14 mouse cellular contexts compared by ENCODE assay signal in genomic region chr1:151974887-151975286, GRCm38 (mm10).
DNase-seq lines count a peak whose midpoint lies in the region; ATAC-seq and TF ChIP-seq lines count a peak whose summit lies in the region.
"Had no signal": no experiment of that assay in that cellular context is flagged by ENCODE, and none has a peak within 500 bp of the region (broad histone marks: within the 10 kb centered on the region; RNA-seq: fewer than 3 reads in every experiment).

No protein-coding gene starts in this region.

- H3K9ac ChIP-seq in stomach, embryonic 16.5 days (ENCODE audit: low read length): no peak overlapping the region
- H3K9ac ChIP-seq in stomach, postnatal 0 days (ENCODE audit: low read length): no peak overlapping the region
- H3K9ac ChIP-seq in heart, embryonic 14.5 days (ENCODE audit: low read length): no peak overlapping the region
- H3K9ac ChIP-seq: forebrain, postnatal 0 days; lung, embryonic 14.5 days; midbrain, embryonic 13.5 days had no signal

- no peak overlapping the region for H3K4me3 ChIP-seq in kidney, adult 2 months (ENCODE audit: insufficient read depth, low read depth, low read length)
- no peak overlapping the region for H3K4me3 ChIP-seq in stomach, embryonic 16.5 days (replicated peaks; ENCODE audit: low read length)
- H3K4me3 ChIP-seq in stomach, postnatal 0 days (ENCODE audit: low read depth, low read length): no peak overlapping the region
- H3K4me3 ChIP-seq in heart, embryonic 14.5 days (ENCODE audit: control insufficient read depth in 1 of 2, insufficient read depth in 1 of 2, low read depth in 1 of 2, low read length in 2 of 2): no peak overlapping the region
- H3K4me3 ChIP-seq: midbrain, embryonic 13.5 days had no signal

- no peaks in the 10 kb centered on the region for H3K27me3 ChIP-seq in kidney, adult 2 months (replicated peaks; ENCODE audit: control insufficient read depth, insufficient read depth, low read length)
- H3K27me3 ChIP-seq in stomach, embryonic 16.5 days (ENCODE audit: control insufficient read depth, insufficient read depth, low read length): no peaks in the 10 kb centered on the region
- no peaks in the 10 kb centered on the region for H3K27me3 ChIP-seq in stomach, postnatal 0 days (ENCODE audit: control insufficient read depth, insufficient read depth, low read length)
- H3K27me3 ChIP-seq in heart, embryonic 14.5 days (ENCODE audit: control insufficient read depth, insufficient read depth, low read length): no peaks in the 10 kb centered on the region
- H3K27me3 ChIP-seq: midbrain, embryonic 13.5 days had no signal

- no peak for TF ChIP-seq CTCF in kidney, adult 2 months (conservative IDR thresholded peaks at IDR 0.05; ENCODE audit: insufficient read depth, insufficient read length, low read depth, low read length)
- TF ChIP-seq CTCF in stomach, postnatal 0 days (IDR thresholded peaks at IDR 0.05; ENCODE audit: low read depth): no peak

- H3K4me2 ChIP-seq in stomach, embryonic 16.5 days (ENCODE audit: low read depth, low read length): no peak overlapping the region
- no peak overlapping the region for H3K4me2 ChIP-seq in stomach, postnatal 0 days (replicated peaks; ENCODE audit: low read depth)
- peak overlapping the region; percentile 24; the same call in 1 of the 2 replicates for H3K4me2 ChIP-seq in heart, embryonic 14.5 days (ENCODE audit: low read length)
- H3K4me2 ChIP-seq: lung, embryonic 14.5 days; midbrain, embryonic 13.5 days had no signal

- H3K4me1 ChIP-seq in kidney, adult 2 months (ENCODE audit: control insufficient read depth, insufficient read depth, low read length): peaks cover 2% of the 10 kb centered on the region; the same call in 1 of the 2 replicates
- no peaks in the 10 kb centered on the region for H3K4me1 ChIP-seq in stomach, embryonic 16.5 days (ENCODE audit: control insufficient read depth, insufficient read depth, low read length)
- no peaks in the 10 kb centered on the region for H3K4me1 ChIP-seq in stomach, postnatal 0 days (replicated peaks; ENCODE audit: control insufficient read depth, insufficient read depth)
- peaks cover 8 to 25% of the 10 kb centered on the region in 2 experiments for H3K4me1 ChIP-seq in heart, embryonic 14.5 days (ENCODE audit: control insufficient read depth in 2 of 2, insufficient read depth in 2 of 2, low read length in 2 of 2)

- TF ChIP-seq EP300 in stomach, postnatal 0 days (optimal IDR thresholded peaks at IDR 0.05): no peak

- WGBS in kidney, adult 2 months: 66% methylated on average over 8 of the region's 8 CpGs
- 60% methylated on average over 8 of the region's 8 CpGs for WGBS in stomach, embryonic 16.5 days
- 52% methylated on average over 8 of the region's 8 CpGs for WGBS in stomach, postnatal 0 days
- WGBS in heart, embryonic 14.5 days: 29% methylated on average over 8 of the region's 8 CpGs

- intact Hi-C loops in left cerebral cortex, postnatal 10 days (cut with DNase I): no loop called here

- ATAC-seq in stomach, embryonic 16.5 days (ENCODE audit: insufficient read depth, low FRiP score): peak; percentile 33; the same call in 1 of the 2 replicates
- ATAC-seq in stomach, postnatal 0 days (ENCODE audit: low FRiP score, low TSS enrichment): no peak; the same call in 1 of the 2 replicates
- no peak for ATAC-seq in heart, embryonic 14.5 days (ENCODE audit: insufficient number of reproducible peaks, insufficient read depth, low FRiP score, low read depth)
- ATAC-seq: forebrain, postnatal 0 days; midbrain, embryonic 13.5 days had no signal

- peak overlapping the region; percentile 22 for H3K27ac ChIP-seq in kidney, adult 2 months (ENCODE audit: insufficient read depth, low read depth, low read length)
- H3K27ac ChIP-seq in stomach, embryonic 16.5 days (ENCODE audit: low read length): no peak overlapping the region
- no peak overlapping the region for H3K27ac ChIP-seq in stomach, postnatal 0 days (replicated peaks)
- H3K27ac ChIP-seq in heart, embryonic 14.5 days (replicated peaks in 1 of 2; ENCODE audit: control insufficient read depth in 1 of 2, insufficient read depth in 1 of 2, low read depth in 2 of 2, low read length in 2 of 2): no peak overlapping the region
- H3K27ac ChIP-seq: midbrain, embryonic 13.5 days had no signal

- no peaks in the 10 kb centered on the region for H3K9me3 ChIP-seq in stomach, embryonic 16.5 days (replicated peaks; ENCODE audit: control insufficient read depth, low read length)
- H3K9me3 ChIP-seq in stomach, postnatal 0 days (ENCODE audit: control insufficient read depth, low read length): no peaks in the 10 kb centered on the region
- no peaks in the 10 kb centered on the region for H3K9me3 ChIP-seq in heart, embryonic 14.5 days (ENCODE audit: control insufficient read depth, low read length)
- H3K9me3 ChIP-seq: midbrain, embryonic 13.5 days had no signal

- TF ChIP-seq POLR2A in kidney, adult 2 months (IDR thresholded peaks at IDR 0.05; ENCODE audit: low read depth, low read length): no peak

- peak; percentile 25 for DNase-seq in kidney, adult 2 months
- DNase-seq in kidney, adult 18-20 months: no peak
- DNase-seq in stomach, postnatal 0 days (ENCODE audit: low spot score): no peak
- no peak for DNase-seq in spleen, adult 18-20 months
- no peak for DNase-seq in left cerebral cortex, postnatal 10 days (ENCODE audit: extremely low spot score in 1 of 2, low spot score in 2 of 2)
- DNase-seq: cerebellum, adult 18-20 months; forebrain, postnatal 0 days; gastrocnemius, postnatal 25 days; kidney, postnatal 10 days; lung, embryonic 14.5 days; thymus, postnatal 4 days had no signal

- no peaks in the 10 kb centered on the region for H3K36me3 ChIP-seq in kidney, adult 2 months (ENCODE audit: control insufficient read depth, insufficient read depth, low read length)
- no peaks in the 10 kb centered on the region for H3K36me3 ChIP-seq in stomach, embryonic 16.5 days (ENCODE audit: control insufficient read depth, insufficient read depth, low read length)
- no peaks in the 10 kb centered on the region for H3K36me3 ChIP-seq in stomach, postnatal 0 days (ENCODE audit: control insufficient read depth, insufficient read depth, low read length)
- H3K36me3 ChIP-seq in heart, embryonic 14.5 days (ENCODE audit: control insufficient read depth, insufficient read depth, low read length): peaks cover 4% of the 10 kb centered on the region; the same call in 1 of the 2 replicates
